Mouse (Mus musculus) CH12.LX (cell line): ENCODE data around the gene Plau.

Experiments
- CHD1 ChIP-seq: IDR thresholded peaks from 2 replicates; pipeline ENCODE4 v1.6.1; 2012; ENCODE audit warnings: low read depth, low read length, improper control_type of control experiment, inconsistent platforms
- CTCF ChIP-seq, 2 experiments: IDR thresholded peaks in 1 of 2; conservative IDR thresholded peaks in 1 of 2; 2 replicates each; pipeline ENCODE4 v1.5.1; 2011 to 2012; ENCODE audit warnings: low read depth in 2 of 2, low read length in 2 of 2, improper control_type of control experiment in 1 of 2, inconsistent platforms in 1 of 2, mild to moderate bottlenecking in 1 of 2, moderate library complexity in 1 of 2
- E2F4 ChIP-seq: IDR thresholded peaks from 2 replicates; pipeline ENCODE4 v1.6.1; 2011; ENCODE audit warnings: low read depth, low read length, improper control_type of control experiment; ENCODE audit not compliant: insufficient replicate concordance
- EP300 ChIP-seq: IDR thresholded peaks from 2 replicates; pipeline ENCODE4 v1.6.1; 2011; ENCODE audit warnings: low read length, improper control_type of control experiment
- GABPA ChIP-seq: IDR thresholded peaks from 2 replicates; pipeline ENCODE4 v1.6.1; 2012; ENCODE audit warnings: low read depth, low read length, improper control_type of control experiment, inconsistent platforms; ENCODE audit not compliant: insufficient replicate concordance
- HCFC1 ChIP-seq: IDR thresholded peaks from 2 replicates; pipeline ENCODE4 v1.6.1; 2012; ENCODE audit warnings: low read depth, mild to moderate bottlenecking, inconsistent platforms, low read length, improper control_type of control experiment
- MAX ChIP-seq: IDR thresholded peaks from 2 replicates; pipeline ENCODE4 v1.6.1; 2011; ENCODE audit warnings: low read length, improper control_type of control experiment
- MXI1 ChIP-seq: IDR thresholded peaks from 2 replicates; pipeline ENCODE4 v1.6.1; 2011; ENCODE audit warnings: mild to moderate bottlenecking, low read depth, low read length, improper control_type of control experiment
- POLR2A ChIP-seq: IDR thresholded peaks from 2 replicates; pipeline ENCODE4 v1.6.1; 2011; ENCODE audit warnings: low read depth, mild to moderate bottlenecking, improper control_type of control experiment, low read length
- TBP ChIP-seq: conservative IDR thresholded peaks from 2 replicates; pipeline ENCODE4 v1.6.1; 2011; ENCODE audit warnings: low read depth, low read length, improper control_type of control experiment
- USF1 ChIP-seq: IDR thresholded peaks from 2 replicates; pipeline ENCODE4 v1.6.1; 2014; ENCODE audit warnings: low read depth, mild to moderate bottlenecking, inconsistent platforms, low read length, improper control_type of control experiment

GRCm38 (mm10) chr14:20809820-20810219 lies 26.6 kb upstream of the Plau start:
- TF ChIP-seq HCFC1: no peak
- TF ChIP-seq POLR2A: no peak
- no peak for TF ChIP-seq EP300
- TF ChIP-seq GABPA: no peak
- no peak for TF ChIP-seq MXI1
- no peak for TF ChIP-seq MAX
- TF ChIP-seq TBP: no peak
- no peak for TF ChIP-seq E2F4
- no peak for TF ChIP-seq USF1
- TF ChIP-seq CTCF (conservative IDR thresholded peaks at IDR 0.05 in 1 of 2, IDR thresholded peaks at IDR 0.05 in 1 of 2; ENCODE audit: low read depth in 2 of 2, low read length in 2 of 2): no peak
- TF ChIP-seq CHD1: no peak
